Mouse (Mus musculus) spleen, postnatal 4 days (tissue): ENCODE data around the gene Slc37a1.

Experiments used
- DNase-seq, 2 experiments: peaks; one replicate each; pipeline ENCODE4 v3.0.0; 2022; ENCODE audit warnings: low spot score in 2 of 2

Gene Slc37a1

GRCm38 (mm10) chr17:31400294-31400693, 113.7 kb downstream of the Slc37a1 start:
- no peak for DNase-seq
